Mouse (Mus musculus) left cerebral cortex, adult 18-20 months (tissue): ENCODE measurements around the gene Zfp825. TPM values are rescaled to one million over a fixed set of nuclear protein-coding genes. Genes with fewer than 3 reads are reported as not detected.

Experiments used
- total RNA-seq, 2 experiments: library from RNA; stranded (reverse); gene quantifications; 2 replicates each; pipeline ENCODE4 v1.2.3; 2021

The Zfp825 gene
- total RNA-seq, 2 experiments from 2014 or later = 8.0 to 8.1 TPM

Other genes with a start within 250 kb of the Zfp825 start
- 1 to 10 TPM; 1.4 to 2.1 TPM for gene Ahrr, start 201.7 kb downstream of the Zfp825 start, total RNA-seq
- gene Pdcd6, start 176.4 kb downstream of the Zfp825 start, total RNA-seq = 10 to 100 TPM; 79.6 to 79.7 TPM
- gene Sdha, start 143.7 kb downstream of the Zfp825 start, total RNA-seq = 100 to 1,000 TPM; 350 to 353 TPM
- gene Ccdc127, start 143.7 kb downstream of the Zfp825 start, total RNA-seq = 10 to 100 TPM; 87.0 to 90.7 TPM
- under 1 TPM in 1 of 2 experiments, not detected in 1; 0.19 TPM for gene Lrrc14b, start 130.0 kb downstream of the Zfp825 start, total RNA-seq
- gene Zfp72, start 103.2 kb downstream of the Zfp825 start, total RNA-seq = 1 to 10 TPM; 5.2 to 5.3 TPM
- gene Ftl1-ps1, start 94.3 kb downstream of the Zfp825 start, total RNA-seq = 100 to 1,000 TPM; 185 to 198 TPM
- gene Erap1, start 145.6 kb upstream of the Zfp825 start, total RNA-seq = 10 to 100 TPM in 1 of 2 experiments, 1 to 10 TPM in 1; 9.6 to 15.7 TPM